Mouse (Mus musculus) CD4-positive helper T cell, adult 2 months (primary cell): ENCODE data around the gene Prss23.

ENCODE experiments used
- DNase-seq: peaks from one replicate; pipeline ENCODE4 v3.0.0-alpha.2; 2012; ENCODE audit warnings: low read depth, missing footprints, low spot score

Gene Prss23

GRCm38 (mm10) chr7:89526731-89527429 lies at the start of gene Prss23:
Gene Prss23, minus strand, starts transcription at chr7:89527187.
- no peak for DNase-seq

DNA sequence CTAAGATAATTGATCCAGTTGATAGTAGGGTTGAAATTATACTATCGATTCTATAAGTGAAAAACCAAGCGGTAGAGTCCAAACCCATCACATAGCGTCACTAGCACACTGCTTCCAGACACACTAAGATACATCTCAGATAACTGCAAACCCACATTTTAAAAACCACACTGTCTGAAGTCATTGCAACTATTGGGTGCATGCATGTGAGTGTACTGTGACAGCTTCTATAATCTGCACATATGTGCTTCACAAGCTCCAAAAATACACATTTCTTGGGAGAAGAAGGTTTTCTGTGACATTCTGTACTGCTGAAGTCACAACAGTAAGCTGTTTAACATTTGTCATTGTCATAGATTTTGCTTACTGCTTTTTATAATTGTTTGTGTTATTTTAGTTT lies 49.1 kb upstream of the Prss23 start:
- no peak for DNase-seq

- no peak for DNase-seq
These were observed 37.6 kb upstream of the Prss23 start for GRCm38 (mm10) chr7:89564569-89564968.

- DNase-seq, result no peak
These were observed 36.5 kb upstream of the Prss23 start for GRCm38 (mm10) chr7:89563501-89563900.

GRCm38 (mm10) chr7:89562140-89562539 lies 35.2 kb upstream of the Prss23 start:
- DNase-seq, result no peak

- peak; percentile 7 for DNase-seq
These were observed 34.0 kb upstream of the Prss23 start for GRCm38 (mm10) chr7:89560939-89561338.

DNA sequence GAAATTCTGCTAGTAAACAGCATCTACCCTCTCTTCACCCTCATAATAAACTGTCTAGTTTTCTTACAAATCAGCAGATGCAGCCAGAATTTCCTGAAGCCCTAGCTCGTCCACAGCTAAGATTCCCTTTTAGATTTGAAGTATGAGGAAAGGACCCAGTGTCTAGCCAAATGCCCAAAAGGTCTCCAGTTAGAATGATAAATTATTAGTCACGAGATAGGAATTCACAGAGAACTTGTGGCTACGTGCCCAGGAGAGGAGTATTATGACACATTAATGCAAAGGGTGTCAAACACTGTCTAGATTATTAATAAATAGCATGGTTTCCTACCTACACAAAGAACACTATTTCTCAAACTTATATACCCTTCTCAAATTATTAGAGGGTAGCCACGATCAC lies 32.6 kb upstream of the Prss23 start:
- no peak for DNase-seq

DNA sequence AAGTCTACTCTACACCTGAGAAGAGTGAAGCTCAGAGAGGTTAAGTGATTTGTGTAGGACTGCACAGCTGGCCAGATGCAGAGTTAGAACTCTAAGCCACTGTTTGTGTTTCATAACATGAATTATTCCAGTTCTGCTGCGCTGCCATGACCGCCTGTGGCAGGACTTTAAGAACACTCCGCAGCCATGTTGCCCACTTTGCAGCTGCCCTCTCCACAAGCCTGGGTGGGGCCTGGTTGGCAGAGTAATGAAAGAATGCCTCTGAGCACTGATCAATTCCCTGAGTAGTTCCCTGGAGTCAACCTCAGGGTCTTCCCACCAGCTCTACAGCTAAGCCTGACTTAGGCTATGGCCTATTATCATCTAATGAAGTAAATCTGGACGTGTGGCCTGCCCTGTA lies 32.1 kb upstream of the Prss23 start:
- no peak for DNase-seq

DNA sequence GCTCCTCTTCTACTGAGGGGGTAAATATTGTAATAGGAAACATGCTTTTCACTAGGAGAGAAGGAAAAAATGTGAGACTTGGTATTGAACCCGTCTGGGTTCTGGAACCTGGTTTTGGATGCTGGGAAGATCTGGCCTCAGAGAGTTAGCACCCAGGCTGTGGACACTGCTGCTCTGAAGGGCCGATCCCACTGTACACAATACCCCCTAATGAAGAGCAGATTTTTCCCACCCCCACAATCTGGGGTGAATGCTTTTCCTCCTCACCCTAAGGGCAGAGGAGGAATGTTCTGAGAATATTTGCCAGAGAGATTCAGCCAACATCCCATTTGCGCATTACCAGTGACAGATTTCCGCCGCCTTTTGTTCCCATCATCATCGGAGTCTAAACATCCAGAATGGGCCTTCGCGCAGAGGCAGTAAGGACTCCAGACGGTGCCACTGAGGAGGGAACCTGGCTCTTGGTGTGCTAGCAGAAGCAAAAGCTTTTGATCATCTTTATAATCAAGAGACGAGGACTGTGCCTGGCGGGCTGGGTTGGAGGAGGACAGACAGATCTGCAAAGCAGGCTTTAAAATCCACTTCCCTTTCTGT lies 31.6 kb upstream of the Prss23 start:
- no peak for DNase-seq

DNA sequence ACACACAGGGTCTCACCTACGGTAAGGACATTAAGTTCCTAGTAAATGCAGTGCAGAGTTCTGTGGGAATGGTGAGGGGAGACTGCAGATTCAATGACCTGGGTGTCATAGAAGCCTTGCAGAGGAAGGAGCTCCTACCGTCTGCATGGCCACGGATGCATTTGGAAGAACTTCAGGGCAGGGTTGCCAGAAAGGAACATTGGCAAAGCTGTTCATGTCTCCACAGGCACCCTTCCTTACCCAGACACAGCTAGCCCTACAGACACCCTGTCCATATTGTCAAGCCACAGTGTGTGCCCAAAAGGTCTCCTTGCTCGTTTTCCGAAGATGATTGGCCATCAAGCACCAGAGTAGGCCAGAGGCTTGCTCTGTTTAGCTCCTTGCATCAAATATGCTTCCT lies 30.1 kb upstream of the Prss23 start:
- no peak for DNase-seq

DNA sequence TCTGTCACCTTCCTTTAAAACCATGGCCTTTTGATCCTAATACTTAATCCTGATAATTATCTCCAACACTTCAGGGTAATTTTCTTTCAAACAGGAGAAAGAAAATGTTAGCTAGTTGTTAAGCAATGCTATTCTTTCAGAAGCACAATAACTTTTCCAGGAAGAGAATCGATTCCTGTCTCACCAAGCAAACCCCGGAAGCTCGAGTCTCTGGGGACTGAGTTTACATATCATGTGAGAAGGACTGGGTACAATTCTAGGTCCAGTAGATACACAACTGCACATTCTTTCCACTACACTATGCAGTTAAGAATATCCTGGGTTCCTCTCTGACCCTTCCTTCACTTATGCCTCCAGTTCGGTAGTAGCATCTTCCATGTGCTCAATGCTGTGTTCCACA lies 29.7 kb upstream of the Prss23 start:
- no peak for DNase-seq

- DNase-seq, result no peak
These were observed 28.2 kb upstream of the Prss23 start for GRCm38 (mm10) chr7:89555170-89555569.

DNA sequence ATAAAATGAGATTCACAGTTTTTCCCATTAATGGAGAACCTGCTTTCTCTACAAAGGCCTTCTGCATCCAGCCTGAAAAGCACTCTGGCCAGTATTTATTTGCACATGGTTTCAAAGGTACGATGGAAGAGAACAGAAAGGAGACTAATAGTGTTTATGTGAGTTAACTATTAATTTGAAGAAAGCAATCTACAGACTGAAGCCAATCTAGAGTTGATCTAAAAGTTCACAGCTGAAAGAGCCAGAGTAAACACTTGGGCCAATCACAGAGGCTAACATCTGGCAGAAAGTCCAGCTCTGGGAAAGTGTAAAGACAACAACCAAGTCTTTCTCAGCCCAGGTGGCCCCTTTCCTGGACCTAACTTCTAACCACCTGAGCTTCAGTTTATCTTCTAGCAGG lies 27.1 kb upstream of the Prss23 start:
- no peak for DNase-seq

GRCm38 (mm10) chr7:89540976-89541375 lies 14.0 kb upstream of the Prss23 start:
- no peak for DNase-seq

- no peak for DNase-seq
These were observed 12.4 kb upstream of the Prss23 start for GRCm38 (mm10) chr7:89539391-89539790.

DNA sequence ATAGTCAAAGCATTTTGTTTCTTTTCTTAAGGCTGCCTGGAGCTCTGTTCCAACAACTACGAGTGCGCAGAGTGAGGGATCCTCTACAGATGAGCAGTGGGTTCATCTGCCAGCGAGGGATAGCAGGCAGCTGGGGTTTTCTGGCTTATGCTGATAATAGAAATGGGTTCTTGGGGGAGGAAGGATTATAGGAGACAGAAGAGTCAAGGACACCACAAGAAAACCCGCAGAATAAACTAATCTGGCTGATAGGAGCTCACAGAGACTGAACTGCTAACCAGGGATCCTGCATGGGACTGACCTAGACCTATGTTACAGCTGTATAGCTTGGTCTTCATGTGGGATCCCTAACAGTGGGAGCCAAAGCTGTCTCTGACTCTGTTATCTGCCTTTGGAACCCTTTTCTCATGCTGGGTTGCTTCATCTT lies 456 bp upstream of the Prss23 start:
- no peak for DNase-seq

GRCm38 (mm10) chr7:89523816-89524215 lies 3.2 kb downstream of the Prss23 start:
- no peak for DNase-seq

DNA sequence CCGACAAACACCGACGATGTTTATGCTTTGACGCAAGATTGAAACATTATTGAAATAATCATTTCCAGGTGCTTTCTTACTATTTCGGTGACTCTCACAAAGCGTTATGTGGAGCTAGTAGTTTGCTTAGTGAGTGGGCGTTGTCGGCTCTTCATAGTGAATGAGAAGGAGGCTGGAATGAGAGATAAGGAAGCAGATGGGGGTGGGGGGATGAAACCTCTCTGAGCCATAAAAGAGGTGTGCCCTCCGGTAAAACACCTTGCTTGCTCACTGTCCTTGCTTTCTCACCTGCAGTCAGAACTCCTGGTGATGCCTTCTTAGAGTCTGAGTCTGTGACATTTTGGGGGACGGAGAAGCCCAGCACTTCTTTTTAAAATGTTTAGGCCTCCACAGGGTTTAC lies 4.8 kb downstream of the Prss23 start:
- DNase-seq, result no peak

DNA sequence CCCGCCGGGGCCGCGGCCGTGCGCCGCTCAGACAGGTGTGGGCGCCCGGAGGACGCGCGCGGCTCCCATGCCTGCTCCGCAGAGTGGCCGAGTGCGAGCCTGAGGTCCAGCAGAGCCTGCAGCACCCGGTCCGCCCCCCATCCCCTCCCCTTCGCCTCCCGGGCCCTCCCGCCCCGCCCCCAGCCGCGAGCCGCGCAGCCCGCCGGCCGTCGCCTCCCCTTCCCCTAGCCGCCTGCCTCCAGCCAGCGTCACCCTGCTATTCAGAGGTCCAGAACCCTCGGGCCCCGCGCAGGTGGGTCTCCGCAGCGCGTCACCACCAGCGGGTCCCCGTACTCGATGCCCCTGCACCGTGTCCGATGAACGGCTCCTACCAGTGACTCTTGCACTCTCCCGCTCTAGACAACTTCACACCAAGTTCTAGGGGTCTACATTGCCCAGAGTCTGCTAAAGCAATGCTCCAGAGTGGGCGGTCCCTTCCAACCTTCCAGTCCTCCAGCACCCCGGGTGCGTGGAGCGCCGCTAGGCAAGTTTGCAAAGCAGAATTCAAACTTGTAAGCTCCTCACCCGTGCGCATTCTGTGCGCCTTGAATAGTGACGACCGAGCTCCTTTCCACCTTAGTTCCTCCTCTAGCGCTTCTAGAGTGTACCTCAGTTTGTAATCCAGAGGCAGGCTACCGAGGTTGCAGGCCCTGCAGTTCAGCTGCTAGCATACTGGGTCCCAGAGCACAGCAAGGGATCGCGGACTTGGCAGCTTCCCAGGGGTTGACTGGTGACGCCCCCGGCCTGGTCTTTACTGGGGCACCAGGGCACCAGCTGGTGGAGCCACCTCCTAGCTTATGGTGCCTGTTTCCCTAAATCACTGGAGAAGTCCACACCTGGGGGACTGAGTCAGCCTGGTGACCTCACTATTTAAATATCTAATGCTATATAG lies 9.3 kb downstream of the Prss23 start:
- no peak for DNase-seq

DNA sequence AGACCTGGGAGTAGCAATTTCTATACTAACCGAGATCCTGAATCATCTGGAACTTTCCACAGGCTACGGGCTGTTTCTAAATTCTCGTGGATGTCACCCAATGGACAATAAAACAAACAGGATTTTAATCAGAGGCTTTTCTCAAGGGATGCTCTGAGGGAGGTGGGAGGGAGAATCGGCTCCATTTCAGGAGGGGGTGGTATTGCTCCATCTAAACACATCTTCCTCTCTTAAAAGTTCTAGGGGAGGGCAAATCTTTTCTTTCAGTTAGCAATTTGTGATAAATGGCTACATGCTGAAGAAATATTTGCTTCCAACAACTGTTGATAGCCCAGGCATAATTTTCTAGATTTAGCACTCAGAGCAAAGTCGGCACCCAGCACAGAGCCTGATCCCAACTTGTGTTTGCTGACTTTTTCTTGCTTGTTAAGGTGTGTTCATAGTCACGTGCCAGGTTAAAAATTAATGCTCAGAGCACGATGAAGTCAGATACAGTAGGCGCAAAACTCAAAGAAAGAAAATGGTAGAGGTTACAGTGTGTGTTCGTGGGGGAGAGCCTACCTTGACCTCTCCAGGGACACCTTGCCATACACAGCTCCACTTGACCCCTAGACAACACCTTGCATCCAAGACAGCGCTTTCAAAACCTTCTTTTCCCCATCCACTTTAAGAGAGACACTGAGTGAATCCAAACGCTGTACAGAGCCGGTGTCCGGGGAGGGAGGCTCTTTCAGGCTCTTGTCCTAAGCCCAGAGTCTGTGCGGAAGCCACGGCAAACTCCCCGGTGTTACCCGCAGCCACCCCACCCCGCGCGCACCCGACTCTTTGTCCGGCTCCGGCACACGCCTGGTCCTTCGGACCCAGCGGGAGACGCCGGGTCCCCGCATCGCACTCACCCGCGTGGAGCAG lies 10.2 kb downstream of the Prss23 start:
- no peak for DNase-seq

DNA sequence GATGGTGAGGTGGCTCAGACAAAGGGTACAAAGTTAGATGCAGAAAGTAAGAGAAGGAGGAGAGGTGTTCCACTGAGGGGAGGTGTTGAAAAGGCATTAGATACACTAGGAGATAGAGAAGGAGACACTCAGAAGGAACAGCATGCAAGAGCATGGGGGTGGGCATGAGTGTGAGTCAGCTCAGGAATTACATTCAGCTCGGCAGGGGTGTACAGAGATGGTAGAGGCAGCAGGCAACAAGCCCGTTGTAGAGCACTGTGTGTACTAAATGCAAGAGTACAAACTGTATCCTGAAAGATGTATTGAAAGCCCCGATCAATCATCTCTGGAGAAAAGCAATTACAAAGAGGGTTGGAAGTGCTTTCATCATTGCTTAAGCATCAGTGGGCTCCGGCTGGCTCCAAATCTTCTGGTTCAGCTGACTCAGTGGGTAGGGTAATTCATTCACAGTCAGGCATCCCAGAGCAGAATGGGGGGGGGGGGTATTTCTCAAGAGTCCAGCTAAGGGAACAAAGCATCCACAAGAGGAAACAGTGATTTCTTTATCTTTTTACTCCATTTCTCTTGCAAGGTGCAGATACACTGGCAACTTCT lies 15.0 kb downstream of the Prss23 start:
- DNase-seq, result no peak
